ENCODE assay signal across 15 mouse cellular contexts in the genomic region with DNA sequence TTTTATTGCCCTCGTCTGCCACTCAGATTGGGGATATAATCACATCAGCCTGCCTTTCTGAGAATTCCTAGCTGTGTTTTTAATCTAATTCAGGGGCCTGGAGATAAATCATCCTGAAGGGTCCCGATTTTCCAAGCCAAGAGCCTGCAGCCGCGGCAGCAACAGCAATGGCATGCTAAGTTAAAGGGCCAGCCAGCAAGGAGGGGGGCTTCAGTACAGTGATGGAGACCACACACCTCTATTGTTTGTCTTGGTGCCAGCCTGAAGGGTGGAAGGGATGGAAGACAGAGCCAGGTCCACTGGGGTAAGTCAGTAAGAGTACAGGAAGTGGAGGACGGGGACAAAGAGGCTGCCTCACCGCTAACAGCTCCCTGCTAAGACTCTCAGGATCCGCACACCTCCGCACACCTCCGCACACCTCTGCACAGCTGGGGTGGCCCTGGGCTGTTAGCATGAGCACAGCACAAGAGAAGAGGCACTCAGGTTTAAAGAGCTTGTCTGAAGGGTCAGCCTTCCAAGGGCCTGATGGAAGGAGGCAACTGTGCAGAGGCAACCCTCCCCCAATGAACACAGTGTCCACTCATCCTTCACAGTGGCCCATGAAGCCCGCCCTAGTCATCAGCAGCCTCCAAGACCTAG. TPM values are rescaled to one million over a fixed set of nuclear protein-coding genes. Genes with fewer than 3 reads are reported as not detected.
DNase-seq lines count a peak whose midpoint lies in the region; ATAC-seq and TF ChIP-seq lines count a peak whose summit lies in the region.
"Had no signal": no experiment of that assay in that cellular context is flagged by ENCODE, and none has a peak within 500 bp of the region (broad histone marks: within the 10 kb centered on the region; RNA-seq: fewer than 3 reads in every experiment).

No protein-coding gene starts in this region.

- peaks cover 8% of the 10 kb centered on the region for H3K27me3 ChIP-seq in forebrain, embryonic 10.5 days (ENCODE audit: poor library complexity, severe bottlenecking)
- no peaks in the 10 kb centered on the region for H3K27me3 ChIP-seq in forebrain, embryonic 16.5 days (replicated peaks; ENCODE audit: control insufficient read depth, insufficient read depth, low read length)
- H3K27me3 ChIP-seq in lung, embryonic 14.5 days (ENCODE audit: insufficient read depth, low read length), result no peaks in the 10 kb centered on the region
- H3K27me3 ChIP-seq in limb, embryonic 10.5 days (ENCODE audit: low read depth, poor library complexity, severe bottlenecking), result peaks cover 7% of the 10 kb centered on the region
- no peaks in the 10 kb centered on the region for H3K27me3 ChIP-seq in neural tube, embryonic 14.5 days (ENCODE audit: control insufficient read depth, insufficient read depth, low read length)
- H3K27me3 ChIP-seq: liver, embryonic 15.5 days had no signal

- no peak overlapping the region for H3K4me3 ChIP-seq in forebrain, embryonic 10.5 days
- H3K4me3 ChIP-seq in forebrain, embryonic 16.5 days (replicated peaks; ENCODE audit: low read length), result no peak overlapping the region
- H3K4me3 ChIP-seq in lung, embryonic 14.5 days (ENCODE audit: low read depth, low read length), result no peak overlapping the region
- no peak overlapping the region for H3K4me3 ChIP-seq in limb, embryonic 10.5 days
- H3K4me3 ChIP-seq in neural tube, embryonic 14.5 days (ENCODE audit: low read depth, low read length), result no peak overlapping the region
- H3K4me3 ChIP-seq: liver, embryonic 15.5 days; megakaryocyte, embryonic 14.5 days had no signal

- H3K9ac ChIP-seq in forebrain, embryonic 16.5 days (replicated peaks; ENCODE audit: low read depth, low read length), result no peak overlapping the region
- H3K9ac ChIP-seq in lung, embryonic 14.5 days, result no peak overlapping the region
- H3K9ac ChIP-seq in neural tube, embryonic 14.5 days (replicated peaks; ENCODE audit: low read depth, low read length), result no peak overlapping the region
- H3K9ac ChIP-seq: liver, embryonic 15.5 days had no signal

- H3K4me1 ChIP-seq in forebrain, embryonic 10.5 days, result peaks cover 6% of the 10 kb centered on the region
- peaks cover 23% of the 10 kb centered on the region for H3K4me1 ChIP-seq in forebrain, embryonic 16.5 days (replicated peaks; ENCODE audit: control insufficient read depth, insufficient read depth, low read length)
- H3K4me1 ChIP-seq in lung, embryonic 14.5 days (ENCODE audit: insufficient read depth), result peaks cover 5% of the 10 kb centered on the region
- peaks cover 33% of the 10 kb centered on the region for H3K4me1 ChIP-seq in limb, embryonic 10.5 days
- H3K4me1 ChIP-seq in neural tube, embryonic 14.5 days (ENCODE audit: control insufficient read depth, insufficient read depth, low read length), result peaks cover 14% of the 10 kb centered on the region
- H3K4me1 ChIP-seq: liver, embryonic 15.5 days; megakaryocyte, embryonic 14.5 days had no signal

- no peak for TF ChIP-seq CTCF in lung, embryonic 14.5 days (IDR thresholded peaks at IDR 0.05; ENCODE audit: low read depth)

- no peak for ATAC-seq in forebrain, embryonic 16.5 days
- no peak for ATAC-seq in lung, embryonic 14.5 days (ENCODE audit: insufficient read depth)
- peak; percentile 74 for ATAC-seq in neural tube, embryonic 14.5 days (ENCODE audit: low read depth)

- no peak overlapping the region for H3K4me2 ChIP-seq in forebrain, embryonic 16.5 days (ENCODE audit: low read length)
- 0 out of 2 replicates have a peak overlapping the region, but pooled peaks have one; percentile 23 for H3K4me2 ChIP-seq in lung, embryonic 14.5 days
- H3K4me2 ChIP-seq in neural tube, embryonic 14.5 days (ENCODE audit: low read depth, low read length), result 0 out of 2 replicates have a peak overlapping the region, but pooled peaks have one; percentile 5
- H3K4me2 ChIP-seq: liver, embryonic 15.5 days had no signal

- no peaks in the 10 kb centered on the region for H3K36me3 ChIP-seq in forebrain, embryonic 10.5 days (replicated peaks)
- no peaks in the 10 kb centered on the region for H3K36me3 ChIP-seq in forebrain, embryonic 16.5 days (ENCODE audit: control insufficient read depth, insufficient read depth)
- H3K36me3 ChIP-seq in lung, embryonic 14.5 days (ENCODE audit: insufficient read depth), result no peaks in the 10 kb centered on the region
- H3K36me3 ChIP-seq in limb, embryonic 10.5 days, result no peaks in the 10 kb centered on the region
- H3K36me3 ChIP-seq in neural tube, embryonic 14.5 days (ENCODE audit: control insufficient read depth, insufficient read depth, low read length), result no peaks in the 10 kb centered on the region
- H3K36me3 ChIP-seq: liver, embryonic 15.5 days had no signal

- no peak for DNase-seq in forebrain, embryonic 10.5 days (ENCODE audit: extremely low spot score, low spot score)
- DNase-seq in lung, embryonic 14.5 days, result no peak
- DNase-seq in lung, postnatal 36 days, result no peak
- peak; percentile 54 for DNase-seq in limb, embryonic 10.5 days (ENCODE audit: low spot score)
- DNase-seq in frontal cortex, postnatal 36 days (ENCODE audit: low spot score in 2 of 2), result no peak
- no peak for DNase-seq in c-Kit-positive CD71-positive TER-119-positive erythroid progenitor cells, embryonic 14.5 days (ENCODE audit: low spot score)
- DNase-seq: adrenal gland, postnatal 25 days; cerebellum, adult 11 months; gastrocnemius, postnatal 14 days; kidney, adult 18-20 months; thymus, adult 2 months had no signal

- 88% methylated on average over 10 of the region's 10 CpGs for WGBS in forebrain, embryonic 10.5 days
- 79% methylated on average over 10 of the region's 10 CpGs for WGBS in forebrain, embryonic 16.5 days
- 27% methylated on average over 10 of the region's 10 CpGs for WGBS in lung, embryonic 14.5 days
- WGBS in limb, embryonic 10.5 days, result 50% methylated on average over 10 of the region's 10 CpGs
- WGBS in neural tube, embryonic 14.5 days, result 42% methylated on average over 10 of the region's 10 CpGs

- no peaks in the 10 kb centered on the region for H3K9me3 ChIP-seq in forebrain, embryonic 10.5 days
- no peaks in the 10 kb centered on the region for H3K9me3 ChIP-seq in forebrain, embryonic 16.5 days (ENCODE audit: control insufficient read depth, low read length)
- H3K9me3 ChIP-seq in lung, embryonic 14.5 days (ENCODE audit: low read depth, low read length), result no peaks in the 10 kb centered on the region
- no peaks in the 10 kb centered on the region for H3K9me3 ChIP-seq in limb, embryonic 10.5 days (replicated peaks)
- H3K9me3 ChIP-seq in neural tube, embryonic 14.5 days (ENCODE audit: control insufficient read depth, low read length), result no peaks in the 10 kb centered on the region
- H3K9me3 ChIP-seq: liver, embryonic 15.5 days; megakaryocyte, embryonic 14.5 days had no signal

- H3K27ac ChIP-seq in forebrain, embryonic 10.5 days, result 0 out of 2 replicates have a peak overlapping the region, but pooled peaks have one; percentile 11
- no peak overlapping the region for H3K27ac ChIP-seq in forebrain, embryonic 16.5 days (ENCODE audit: low read length)
- no peak overlapping the region for H3K27ac ChIP-seq in lung, embryonic 14.5 days (ENCODE audit: low read depth)
- H3K27ac ChIP-seq in limb, embryonic 10.5 days, result peak overlapping the region; percentile 78
- peak overlapping the region; percentile 75 for H3K27ac ChIP-seq in neural tube, embryonic 14.5 days (ENCODE audit: low read depth, low read length)
- H3K27ac ChIP-seq: liver, embryonic 15.5 days had no signal

RNA-seq across cellular contexts. Expression of a gene that starts 7.6 kb away (rescaled TPM):
- polyA plus RNA-seq in forebrain, embryonic 10.5 days (2016; fragmentation: Nextera tagmentation; extraction: Ambion mirVana), result 1.9 and 4.7 TPM in 2 replicates
- 14.6 and 14.7 TPM in 2 replicates for polyA plus RNA-seq in forebrain, embryonic 16.5 days (2015; fragmentation: Nextera tagmentation; extraction: Ambion mirVana)
- 15.3 and 19.8 TPM in 2 replicates for polyA plus RNA-seq in lung, embryonic 14.5 days (2014; fragmentation: Nextera tagmentation; extraction: Ambion mirVana)
- polyA plus RNA-seq in limb, embryonic 10.5 days (2016; fragmentation: Nextera tagmentation; extraction: Ambion mirVana), result 4.3 and 6.6 TPM in 2 replicates
- polyA plus RNA-seq in neural tube, embryonic 14.5 days (2014; fragmentation: Nextera tagmentation; extraction: Ambion mirVana), result 20.4 and 22.2 TPM in 2 replicates

Comparison
In these comparisons a context has a peak if more than half of its experiments do, and no peak if none do; other contexts are left out.
1. H3K27ac ChIP-seq: peak in forebrain, embryonic 10.5 days (single experiment), limb, embryonic 10.5 days (single experiment) and neural tube, embryonic 14.5 days (single experiment); none in forebrain, embryonic 16.5 days (single experiment) and lung, embryonic 14.5 days (single experiment).